Mouse (Mus musculus) embryo, embryonic 11 days (tissue): Measurements from ENCODE around the gene Rpl9-ps6.
"Not testable (repeated sequence)": the region's sequence is repeated elsewhere in the genome, so short reads cannot be mapped to it uniquely, and the experiment has no call there.

Experiments used
- DNase-seq: peaks from one replicate; pipeline ENCODE4 v3.0.0-alpha.2; 2015

Rpl9-ps6 gene

DNA sequence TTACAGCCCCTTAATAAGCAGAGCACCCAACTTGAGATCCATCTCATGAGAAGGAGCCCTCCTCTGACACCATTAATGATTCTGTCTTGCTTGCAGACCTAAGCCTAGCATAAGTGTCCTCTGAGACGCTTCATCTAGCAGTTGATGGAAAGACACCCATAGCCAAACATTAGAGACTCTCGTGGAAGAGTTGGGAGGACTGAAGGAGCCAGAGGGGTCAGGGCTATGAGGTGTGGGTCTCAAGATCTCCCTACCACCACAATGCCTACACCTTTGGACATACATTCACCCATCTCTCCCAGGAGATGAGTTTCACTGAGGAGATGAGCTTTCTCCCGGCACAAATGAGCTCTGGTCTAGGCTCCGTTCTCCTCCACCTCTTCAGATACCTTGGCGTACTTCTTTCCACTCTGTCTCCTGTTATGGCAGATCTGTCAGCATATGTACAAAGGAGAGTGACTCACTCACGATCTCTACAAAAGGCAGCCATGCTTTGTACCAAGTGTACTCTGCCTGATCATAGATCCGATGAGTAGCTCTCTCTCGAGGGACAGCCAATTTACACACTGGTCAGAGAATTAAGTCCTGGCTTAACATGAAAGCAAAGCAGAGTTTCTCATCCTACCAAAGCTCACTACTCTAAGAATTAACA lies 14.5 kb upstream of the Rpl9-ps6 start:
- DNase-seq, result no peak

DNA sequence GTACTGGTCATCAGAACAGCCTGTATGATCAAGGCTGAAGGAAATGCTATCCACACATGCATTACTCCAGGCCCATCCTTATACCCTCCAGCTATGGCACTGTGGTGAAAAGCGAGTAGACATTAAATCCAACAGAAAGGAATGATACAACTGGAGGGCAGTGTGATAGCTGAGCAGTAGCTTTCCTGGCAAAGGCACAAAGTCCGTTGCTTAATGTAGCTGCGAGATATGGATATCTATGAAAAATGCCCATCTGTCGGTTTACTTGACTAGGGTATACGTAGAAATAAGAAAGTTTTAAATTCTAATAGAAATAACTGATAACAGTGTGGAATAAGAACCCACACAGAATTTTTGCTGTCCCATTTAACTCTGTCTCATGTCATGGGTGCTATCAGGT lies 13.9 kb upstream of the Rpl9-ps6 start:
- DNase-seq, result no peak

DNA sequence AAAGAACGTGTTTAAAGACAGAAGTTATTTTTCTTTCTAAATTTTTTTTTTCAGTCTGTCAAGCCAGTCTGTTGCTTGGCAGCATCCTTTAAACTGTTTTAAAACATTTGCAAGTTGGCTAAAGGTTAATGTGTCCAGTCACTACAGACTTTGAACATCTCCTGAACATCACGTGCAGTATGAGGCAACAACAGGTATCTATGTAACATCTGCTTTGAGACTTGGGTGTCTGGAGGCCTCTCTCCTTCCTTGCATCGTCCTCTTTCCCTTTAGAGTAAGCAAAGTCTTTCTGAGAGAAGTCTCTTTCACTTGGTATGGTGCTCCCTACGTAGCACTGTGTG lies 10.3 kb upstream of the Rpl9-ps6 start:
- DNase-seq, result no peak

DNA sequence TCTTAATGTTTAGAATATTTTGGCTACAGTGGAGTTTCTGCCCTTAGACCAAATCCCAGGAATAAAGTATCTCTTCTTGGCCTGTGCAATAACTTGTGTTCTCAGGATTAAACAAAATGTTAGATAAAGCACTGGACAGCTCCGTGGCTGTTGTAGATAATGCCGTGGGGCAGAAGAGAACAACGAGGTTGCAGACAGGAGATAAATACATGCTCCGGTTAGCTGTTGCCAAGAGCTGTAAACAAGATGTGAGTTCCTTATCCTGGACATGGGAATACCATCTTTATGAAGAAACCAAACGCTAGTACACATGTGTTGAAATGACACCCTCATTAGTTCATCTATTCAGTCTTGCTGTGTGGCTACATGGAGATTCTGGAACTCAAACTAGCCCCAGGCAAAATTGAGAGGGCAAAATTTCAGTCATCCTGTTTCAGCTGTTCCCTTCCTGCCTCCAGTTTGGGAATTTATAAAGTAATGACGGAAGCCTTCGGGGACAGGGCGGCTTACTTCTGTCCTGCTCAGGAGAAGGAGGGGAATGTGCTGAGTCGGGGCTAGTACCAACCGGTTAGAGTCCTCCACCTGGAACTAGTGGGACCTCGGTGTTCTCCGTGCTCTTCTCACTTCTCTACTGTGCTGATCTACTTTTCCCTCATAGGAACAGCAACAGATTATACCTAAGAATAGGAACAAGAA lies 9.8 kb upstream of the Rpl9-ps6 start:
- DNase-seq, result no peak

DNA sequence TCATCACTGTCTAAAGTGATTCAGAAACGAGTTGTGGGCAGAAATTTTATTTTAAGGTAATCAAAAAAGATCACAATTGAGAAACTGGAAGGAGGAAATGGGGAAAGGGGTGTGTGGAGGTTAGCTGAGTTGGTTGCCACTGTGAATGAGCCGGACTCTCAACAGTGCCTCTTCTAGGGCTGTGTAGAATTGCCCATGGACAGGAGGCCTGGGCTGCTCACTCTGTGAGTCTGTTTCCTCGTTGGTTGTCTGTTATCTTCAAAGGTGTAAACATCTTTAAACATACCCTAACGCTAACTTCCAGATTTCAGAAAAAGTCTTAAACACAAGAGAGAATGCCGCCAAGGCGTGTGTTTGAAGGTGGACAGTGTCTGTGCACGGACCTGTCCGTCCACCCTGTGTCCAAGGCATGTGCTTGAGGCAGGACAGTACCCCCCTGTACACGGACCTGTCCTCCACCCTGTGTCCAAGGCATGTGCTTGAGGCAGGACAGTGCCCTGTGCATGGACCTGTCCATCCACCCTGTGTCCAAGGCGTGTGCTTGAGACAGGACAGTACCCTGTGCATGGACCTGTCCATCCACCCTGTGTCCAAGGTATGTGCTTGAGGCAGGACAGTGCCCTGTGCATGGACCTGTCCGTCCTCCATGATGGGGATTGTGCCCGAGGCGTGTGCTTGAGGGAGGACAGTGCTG lies 4.3 kb upstream of the Rpl9-ps6 start:
- no peak for DNase-seq

DNA sequence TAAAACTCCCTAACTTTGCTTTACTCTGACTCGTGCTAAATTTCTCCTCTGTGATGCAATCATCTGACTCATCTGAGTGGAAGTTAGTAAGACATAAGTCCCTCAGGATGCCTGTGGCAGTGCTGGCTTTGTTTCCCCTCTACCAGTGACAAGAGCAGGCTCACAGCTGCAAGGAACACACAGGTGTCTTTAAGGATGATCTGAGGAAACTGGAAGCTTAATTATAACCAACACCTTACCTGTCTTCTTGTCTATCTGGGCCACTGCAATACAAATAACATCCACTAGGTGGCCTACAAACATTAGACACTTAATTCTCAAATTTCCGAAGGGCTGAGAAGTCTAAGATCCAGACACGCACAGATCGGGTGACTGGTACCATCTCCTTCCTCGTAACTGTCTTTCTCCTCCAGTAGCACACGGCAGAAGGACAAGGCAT lies 3.7 kb upstream of the Rpl9-ps6 start:
- peak; percentile 74 for DNase-seq

DNA sequence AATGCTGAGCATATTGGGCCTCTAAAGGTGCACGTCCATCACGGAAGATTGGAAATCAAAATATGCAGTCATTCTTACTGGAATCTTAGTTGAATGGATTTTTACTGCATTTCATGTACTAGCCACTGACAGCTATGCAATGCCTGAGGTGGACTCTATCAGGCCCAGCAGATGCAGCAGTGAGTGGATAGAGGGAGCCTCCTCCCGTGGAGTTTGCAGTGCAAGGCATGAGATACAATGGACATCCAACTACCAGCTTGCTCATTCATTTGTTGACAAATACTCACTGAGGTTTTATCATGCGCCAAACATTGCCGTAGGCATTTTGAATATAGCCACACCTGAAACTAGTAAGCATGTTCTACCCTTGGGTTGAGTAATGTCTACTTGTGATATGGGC lies 947 bp upstream of the Rpl9-ps6 start:
- no peak for DNase-seq

DNA sequence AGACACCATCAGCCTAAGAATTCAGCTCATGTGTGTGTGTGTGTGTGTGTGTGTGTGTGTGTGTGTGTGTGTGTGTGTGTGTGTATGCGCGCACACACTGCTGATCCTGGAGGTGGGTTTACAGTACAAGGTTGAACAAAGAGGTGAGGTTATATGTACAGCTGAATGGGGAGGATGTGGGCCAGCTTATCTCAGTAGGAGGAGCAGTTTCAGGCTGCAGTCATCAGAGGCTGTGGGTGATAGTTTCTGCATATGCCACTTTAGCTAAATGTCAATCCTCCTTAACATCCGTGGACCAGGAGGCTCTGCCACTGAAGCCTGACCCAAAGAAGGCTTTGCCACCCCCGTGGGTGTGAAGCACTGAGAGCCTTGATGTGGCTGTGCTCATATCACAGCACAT lies 1.1 kb downstream of the Rpl9-ps6 start:
- DNase-seq, result no peak

DNA sequence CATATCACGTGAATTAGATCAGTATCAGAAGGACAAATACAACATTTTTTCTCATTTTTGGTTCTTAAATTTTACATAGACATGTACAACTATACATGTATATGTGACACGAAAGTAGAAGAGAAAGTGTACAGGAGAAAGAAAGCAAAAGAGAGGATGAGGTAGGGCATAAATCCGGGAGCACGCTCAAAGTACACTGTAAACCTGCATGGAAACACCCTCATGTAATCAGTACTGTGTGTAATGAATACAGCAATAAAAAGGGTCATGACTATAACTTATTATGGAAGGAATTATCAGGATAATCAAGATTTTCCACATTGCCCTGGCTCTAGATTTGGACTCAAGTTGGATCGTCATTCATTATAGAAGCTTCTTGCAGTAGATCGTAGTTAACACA lies 3.3 kb downstream of the Rpl9-ps6 start:
- no peak for DNase-seq

DNA sequence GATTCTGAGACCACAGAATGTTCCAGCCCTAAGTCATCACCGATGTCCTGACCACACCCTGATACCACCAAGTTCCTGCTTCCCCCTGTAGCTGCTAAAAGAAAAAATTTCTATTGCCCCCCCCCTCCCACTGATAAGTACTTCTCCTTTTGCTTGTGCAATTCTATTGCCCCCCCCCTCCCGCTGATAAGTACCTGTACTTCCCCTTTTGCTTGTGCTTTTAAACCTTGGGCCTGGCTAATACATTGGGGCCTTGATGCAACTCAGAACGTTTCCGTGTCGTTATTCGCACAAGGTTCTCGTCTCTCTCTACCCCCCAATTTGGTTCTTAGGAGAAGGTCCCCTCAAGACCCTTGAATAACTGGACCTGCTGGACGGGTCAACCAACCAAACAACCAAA lies 8.7 kb downstream of the Rpl9-ps6 start:
- DNase-seq, result not testable (repeated sequence)

DNA sequence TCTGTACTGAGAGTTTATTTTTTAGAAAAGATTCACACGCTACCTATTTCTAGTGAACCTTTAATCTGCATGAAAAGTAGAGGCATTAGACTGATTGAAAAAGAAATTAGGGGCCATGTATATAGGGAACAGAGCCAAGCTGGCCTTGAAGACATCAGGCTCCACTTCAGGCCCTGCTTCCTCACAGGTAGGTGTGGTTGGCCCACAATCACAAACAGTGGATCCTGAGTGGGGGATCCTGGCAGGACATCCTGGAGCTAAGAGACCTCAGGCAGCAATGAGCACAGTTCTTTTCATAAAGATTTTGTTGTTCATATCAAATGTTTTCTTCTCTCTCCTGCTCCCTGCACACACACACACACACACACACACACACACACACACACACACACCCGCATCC lies 9.6 kb downstream of the Rpl9-ps6 start:
- no peak for DNase-seq

DNA sequence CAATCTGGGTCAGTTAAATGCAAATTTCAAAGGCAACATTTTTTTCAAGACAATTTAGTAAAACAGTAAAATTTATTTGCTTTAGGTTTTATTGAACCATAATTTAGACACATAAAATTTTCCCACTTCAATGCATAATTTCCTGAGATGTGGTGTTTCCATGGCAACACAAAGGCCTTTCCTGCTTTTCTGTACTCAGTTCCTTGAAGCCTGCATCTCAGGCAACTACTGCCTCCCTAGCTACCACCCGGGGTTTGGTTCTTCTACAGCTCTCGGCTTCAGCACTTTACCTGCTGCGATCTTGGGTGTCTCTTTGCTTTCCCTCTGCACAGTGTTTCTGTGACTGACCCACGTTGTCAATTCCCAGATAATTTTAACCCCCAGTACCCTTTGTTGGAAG lies 14.1 kb downstream of the Rpl9-ps6 start:
- DNase-seq, result no peak

DNA sequence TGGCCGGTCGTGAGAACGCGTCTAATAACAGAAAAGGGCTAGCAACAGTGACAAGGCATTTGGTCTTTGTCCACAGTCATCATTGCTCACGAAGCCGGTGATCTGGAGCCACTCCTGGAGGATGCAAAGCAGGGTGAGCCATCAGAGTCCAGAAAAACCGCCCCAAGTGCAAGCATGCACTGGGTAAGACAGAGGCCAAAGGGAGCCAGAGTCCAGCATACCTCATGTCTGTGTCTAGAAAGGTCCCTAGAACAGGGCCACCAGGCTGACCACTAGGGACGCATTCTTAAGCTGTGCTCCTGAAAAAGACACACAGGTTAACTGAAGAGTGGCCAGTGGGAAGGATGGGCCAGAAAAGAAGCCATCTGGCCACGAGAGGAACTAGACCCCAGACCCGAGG lies 17.4 kb downstream of the Rpl9-ps6 start:
- no peak for DNase-seq

DNA sequence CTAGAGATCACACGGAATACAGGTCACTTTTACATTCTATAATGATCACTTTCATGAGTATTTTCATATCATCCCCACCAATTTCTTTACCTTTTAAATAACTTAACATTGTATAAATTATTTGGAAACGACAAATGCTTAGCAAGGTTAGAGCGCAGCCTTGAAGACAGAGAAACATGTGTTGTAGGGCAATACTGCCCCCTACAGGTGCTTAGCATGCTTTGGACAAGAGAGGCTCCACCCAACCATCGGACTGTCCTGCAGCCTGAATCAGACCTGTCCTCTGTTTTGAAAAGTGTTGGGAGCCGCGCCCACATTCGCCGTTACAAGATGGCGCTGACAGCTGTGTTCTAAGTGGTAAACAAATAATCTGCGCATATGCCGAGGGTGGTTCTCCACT lies 24.8 kb downstream of the Rpl9-ps6 start:
- no peak for DNase-seq

DNA sequence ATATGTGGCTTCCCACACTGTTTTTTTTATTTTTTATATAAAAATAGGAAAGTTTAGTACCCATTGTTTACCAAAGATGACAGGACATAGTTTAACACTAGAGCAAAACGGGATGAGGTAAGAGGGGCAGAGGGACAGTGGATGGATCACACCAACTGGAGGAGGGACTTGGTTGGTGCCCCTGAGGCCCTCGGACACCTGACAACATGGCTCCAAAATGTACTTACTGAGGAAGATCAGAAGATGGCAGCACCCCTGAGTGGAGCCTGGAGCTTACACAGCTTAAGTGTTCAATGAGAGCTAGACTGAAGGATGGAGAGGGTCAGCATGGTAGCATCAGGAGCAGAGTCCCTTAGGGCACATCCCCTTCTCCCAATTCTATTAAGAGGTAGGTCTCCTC lies 27.0 kb downstream of the Rpl9-ps6 start:
- DNase-seq, result no peak

DNA sequence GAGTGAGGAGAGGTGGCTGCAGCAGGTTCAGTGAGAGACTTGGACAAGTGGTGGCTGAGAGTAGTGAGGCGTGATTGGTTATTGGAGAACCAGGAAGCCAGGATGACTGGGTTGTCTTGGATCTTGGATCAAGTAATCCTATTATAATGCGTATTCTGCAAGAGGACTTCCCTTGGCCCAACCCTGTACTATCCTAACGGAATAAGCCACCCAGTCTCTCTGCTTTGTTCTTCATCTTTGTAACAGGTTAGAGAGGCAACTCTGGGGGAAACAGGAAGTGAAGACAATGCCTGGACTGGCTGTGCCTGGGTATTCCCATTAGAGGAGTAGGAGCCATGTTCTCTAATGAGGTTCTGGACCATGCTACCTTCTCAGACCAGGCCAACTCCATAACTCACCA lies 40.5 kb downstream of the Rpl9-ps6 start:
- no peak for DNase-seq

DNA sequence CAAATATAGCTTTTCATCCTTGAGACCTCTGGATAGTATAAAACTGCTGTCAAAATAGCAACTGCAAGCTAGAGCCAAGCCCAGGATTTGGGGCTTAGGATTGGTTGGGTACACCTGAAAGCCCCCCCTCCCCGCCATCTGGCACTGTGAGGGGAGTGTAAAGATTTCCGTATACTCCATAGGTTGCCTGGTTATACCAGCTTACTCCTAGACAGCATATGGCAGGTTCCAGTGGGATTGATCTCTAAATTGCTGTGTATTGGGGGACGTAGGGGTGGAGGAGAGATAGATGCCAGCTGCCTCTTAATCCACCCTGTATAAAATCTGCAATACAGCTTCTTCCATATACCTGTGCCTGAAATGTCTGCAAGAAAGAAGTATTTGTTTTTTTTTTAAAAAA lies 41.7 kb downstream of the Rpl9-ps6 start:
- DNase-seq, result no peak

DNA sequence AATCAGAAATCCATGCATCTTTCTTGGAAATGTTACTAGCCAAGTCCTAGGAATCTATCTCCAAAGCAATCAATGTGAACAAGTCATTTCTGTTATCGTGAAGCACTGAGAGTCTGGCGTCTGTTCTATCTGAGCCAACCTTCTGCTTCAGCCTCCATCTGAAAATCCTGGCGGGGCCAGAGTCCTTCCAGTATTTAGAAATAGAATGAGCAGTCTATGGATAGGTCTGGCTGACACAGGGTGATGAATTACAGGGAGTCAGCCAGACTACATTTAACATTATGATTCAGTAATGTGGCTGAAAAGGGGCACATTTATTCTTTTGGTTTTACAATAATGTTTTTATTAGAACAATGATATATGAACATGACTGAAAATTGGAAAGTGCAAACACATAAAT lies 47.3 kb downstream of the Rpl9-ps6 start:
- DNase-seq, result no peak

DNA sequence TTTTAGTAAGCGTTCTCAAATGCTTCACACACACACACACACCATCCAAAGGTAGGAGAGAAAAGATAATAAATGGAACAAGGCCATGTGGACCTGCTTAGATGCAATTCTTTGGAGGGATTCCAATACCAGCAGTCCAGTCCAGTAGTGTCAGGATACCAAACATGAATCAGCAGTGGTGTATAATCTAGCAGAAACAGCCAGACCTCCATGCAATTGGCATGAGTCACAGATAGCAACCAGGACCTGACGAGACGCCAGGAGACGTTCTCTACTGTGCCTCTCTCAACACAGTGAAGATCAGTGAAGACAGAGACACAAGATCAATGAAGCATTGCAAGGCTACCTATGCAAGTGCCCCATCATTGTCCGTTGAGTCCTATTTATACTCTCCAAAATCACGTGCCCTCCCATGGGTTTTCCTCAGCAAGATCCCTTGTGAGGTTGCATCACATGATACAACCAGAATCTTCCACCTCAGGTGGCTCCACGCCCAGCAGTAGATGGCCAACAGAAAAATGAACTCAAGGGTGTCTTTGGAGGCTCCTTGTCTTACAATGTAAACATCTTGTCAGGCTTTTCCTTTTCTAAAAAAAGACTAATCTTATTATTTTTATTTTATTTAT lies 49.6 kb downstream of the Rpl9-ps6 start:
- no peak for DNase-seq
